ENCODE assay signal across 18 mouse cellular contexts in genomic region chr10:118003179-118003578, GRCm38 (mm10).
DNase-seq lines count a peak whose midpoint lies in the region; ATAC-seq lines count a peak whose summit lies in the region.
"Had no signal": no experiment of that assay in that cellular context is flagged by ENCODE, and none has a peak within 500 bp of the region (broad histone marks: within the 10 kb centered on the region; RNA-seq: fewer than 3 reads in every experiment).

No protein-coding gene starts in this region.

- H3K4me1 ChIP-seq in hindbrain, embryonic 15.5 days (replicated peaks), result peaks cover 14% of the 10 kb centered on the region; the same call in 1 of the 2 replicates
- H3K4me1 ChIP-seq in hindbrain, embryonic 12.5 days, result peaks cover 10% of the 10 kb centered on the region
- peaks cover 21% of the 10 kb centered on the region for H3K4me1 ChIP-seq in heart, embryonic 16.5 days (ENCODE audit: control insufficient read depth, insufficient read depth, low read length)
- H3K4me1 ChIP-seq: liver, embryonic 13.5 days; midbrain, embryonic 13.5 days had no signal

- H3K4me3 ChIP-seq in hindbrain, embryonic 15.5 days, result no peak overlapping the region
- no peak overlapping the region for H3K4me3 ChIP-seq in hindbrain, embryonic 12.5 days
- no peak overlapping the region for H3K4me3 ChIP-seq in heart, embryonic 16.5 days (ENCODE audit: low read length)
- H3K4me3 ChIP-seq: liver, embryonic 13.5 days; midbrain, embryonic 13.5 days; myocyte had no signal

- H3K27ac ChIP-seq in hindbrain, embryonic 15.5 days (replicated peaks), result peak overlapping the region; percentile 58; the same call in 1 of the 2 replicates
- no peak overlapping the region for H3K27ac ChIP-seq in hindbrain, embryonic 12.5 days
- peak overlapping the region; percentile 90 for H3K27ac ChIP-seq in heart, embryonic 16.5 days (ENCODE audit: low read length)
- H3K27ac ChIP-seq: liver, embryonic 13.5 days; midbrain, embryonic 13.5 days had no signal

- WGBS in hindbrain, embryonic 15.5 days, result 82% methylated on average over 10 of the region's 10 CpGs
- 87% methylated on average over 10 of the region's 10 CpGs for WGBS in hindbrain, embryonic 12.5 days
- WGBS in heart, embryonic 16.5 days, result 61% methylated on average over 10 of the region's 10 CpGs

- H3K27me3 ChIP-seq in hindbrain, embryonic 15.5 days, result no peaks in the 10 kb centered on the region
- H3K27me3 ChIP-seq in hindbrain, embryonic 12.5 days, result no peaks in the 10 kb centered on the region
- no peaks in the 10 kb centered on the region for H3K27me3 ChIP-seq in heart, embryonic 16.5 days (ENCODE audit: control insufficient read depth, insufficient read depth, low read length)
- H3K27me3 ChIP-seq: liver, embryonic 13.5 days; midbrain, embryonic 13.5 days had no signal

- no peaks in the 10 kb centered on the region for H3K9me3 ChIP-seq in hindbrain, embryonic 15.5 days
- H3K9me3 ChIP-seq in hindbrain, embryonic 12.5 days (replicated peaks), result no peaks in the 10 kb centered on the region
- no peaks in the 10 kb centered on the region for H3K9me3 ChIP-seq in heart, embryonic 16.5 days (replicated peaks; ENCODE audit: control insufficient read depth, low read length)
- H3K9me3 ChIP-seq: liver, embryonic 13.5 days; midbrain, embryonic 13.5 days had no signal

- H3K36me3 ChIP-seq in hindbrain, embryonic 15.5 days, result no peaks in the 10 kb centered on the region
- H3K36me3 ChIP-seq in hindbrain, embryonic 12.5 days, result no peaks in the 10 kb centered on the region
- no peaks in the 10 kb centered on the region for H3K36me3 ChIP-seq in heart, embryonic 16.5 days (ENCODE audit: control insufficient read depth, insufficient read depth)
- H3K36me3 ChIP-seq: liver, embryonic 13.5 days; midbrain, embryonic 13.5 days had no signal

- H3K9ac ChIP-seq in hindbrain, embryonic 15.5 days, result no peak overlapping the region
- no peak overlapping the region for H3K9ac ChIP-seq in hindbrain, embryonic 12.5 days
- H3K9ac ChIP-seq in heart, embryonic 16.5 days (ENCODE audit: low read length), result no peak overlapping the region; the same call in 1 of the 2 replicates
- H3K9ac ChIP-seq: liver, embryonic 13.5 days; midbrain, embryonic 13.5 days had no signal

- peak; percentile 83 for DNase-seq in heart, adult 11 months
- DNase-seq in heart, postnatal 4 days, result no peak
- DNase-seq in brain, adult 2 months (ENCODE audit: low read depth, low spot score), result peak; percentile 79
- no peak for DNase-seq in ovary, postnatal 36 days (ENCODE audit: low spot score)
- DNase-seq in gastrocnemius, postnatal 4 days (ENCODE audit: low spot score in 2 of 2), result no peak
- DNase-seq: adrenal gland, adult 8-10 months; cerebellum, adult 11-12 months; cerebellum, postnatal 36 days; gastrocnemius, postnatal 14 days; kidney, postnatal 4 days; left cerebral cortex, postnatal 4 days; liver, embryonic 13.5 days; right cerebral cortex, adult 18-20 months had no signal

- no peak overlapping the region for H3K4me2 ChIP-seq in hindbrain, embryonic 15.5 days
- H3K4me2 ChIP-seq in hindbrain, embryonic 12.5 days (replicated peaks), result no peak overlapping the region
- H3K4me2 ChIP-seq in heart, embryonic 16.5 days (ENCODE audit: low read depth, low read length), result peak overlapping the region; percentile 15; the same call in 1 of the 2 replicates
- H3K4me2 ChIP-seq: liver, embryonic 13.5 days; midbrain, embryonic 13.5 days had no signal

- no peak for ATAC-seq in hindbrain, embryonic 15.5 days (ENCODE audit: low FRiP score, low read depth)
- no peak for ATAC-seq in hindbrain, embryonic 12.5 days (ENCODE audit: low FRiP score)
- ATAC-seq in heart, embryonic 16.5 days (replicated peaks; ENCODE audit: extremely low read depth, insufficient read depth, low FRiP score), result peak; percentile 52; the same call in 1 of the 2 replicates

Comparison
In these comparisons a context has a peak if more than half of its experiments do, and no peak if none do; other contexts are left out.
1. DNase-seq: peak in heart, adult 11 months (single experiment) and brain, adult 2 months (single experiment); none in heart, postnatal 4 days (single experiment), ovary, postnatal 36 days (single experiment) and gastrocnemius, postnatal 4 days (0 of 2).